Mouse (Mus musculus) embryo, embryonic 10 days (tissue): ENCODE data around the gene Kif1b.
A peak's percentile ranks its signal among the peaks of the same experiment; 100 is the strongest.

Experiments
- DNase-seq: peaks from one replicate; pipeline ENCODE4 v3.0.0-alpha.2; 2015; ENCODE audit warnings: low spot score

Gene Kif1b

GRCm38 (mm10) chr4:149136982-149137770 lies 170.3 kb downstream of the Kif1b start, which contains the start of gene Cenps:
Gene Cenps, minus strand, starts transcription at chr4:149137629.
- peak; percentile 95 for DNase-seq

GRCm38 (mm10) chr4:149136116-149136850 lies 171.2 kb downstream of the Kif1b start:
- no peak for DNase-seq

- DNase-seq, result no peak
Observed at GRCm38 (mm10) chr4:149133395-149133794, 174.1 kb downstream of the Kif1b start.

GRCm38 (mm10) chr4:149131789-149132565 lies 175.5 kb downstream of the Kif1b start:
- no peak for DNase-seq

- no peak for DNase-seq
Observed at GRCm38 (mm10) chr4:149131021-149131752, 176.3 kb downstream of the Kif1b start.

GRCm38 (mm10) chr4:149128467-149128866 lies 179.0 kb downstream of the Kif1b start:
- no peak for DNase-seq

GRCm38 (mm10) chr4:149126663-149127062 lies 180.8 kb downstream of the Kif1b start, which contains the start of gene Cort:
Gene Cort, minus strand, starts transcription at chr4:149126763.
- DNase-seq, result no peak
